Mouse (Mus musculus) megakaryocyte-erythroid progenitor cell, adult 5-6 weeks (primary cell): ENCODE results near the gene Zmiz1. TPM values are rescaled to one million over a fixed set of nuclear protein-coding genes. Genes with fewer than 3 reads are reported as not detected.

Experiments used
- ATAC-seq: replicated peaks from 2 replicates; pipeline ENCODE4 v1.8.0; 2016; ENCODE audit warnings: mild to moderate bottlenecking, inconsistent platforms; ENCODE audit not compliant: severe bottlenecking, poor library complexity, low FRiP score, low TSS enrichment
- total RNA-seq, 2 experiments: library from RNA; stranded (forward) in 1 of 2; stranded (reverse) in 1 of 2; fragments of 200-1000, 215-1000 nt in 1 of 2; fragments of >200 nt in 1 of 2; fragmentation: Nextera tagmentation in 1 of 2; gene quantifications; 2 replicates each; pipeline ENCODE4 v1.2.3; 2014 to 2017

The Zmiz1 gene
- total RNA-seq, 2 experiments from 2014 or later, result 12.6 to 51.3 TPM

DNA sequence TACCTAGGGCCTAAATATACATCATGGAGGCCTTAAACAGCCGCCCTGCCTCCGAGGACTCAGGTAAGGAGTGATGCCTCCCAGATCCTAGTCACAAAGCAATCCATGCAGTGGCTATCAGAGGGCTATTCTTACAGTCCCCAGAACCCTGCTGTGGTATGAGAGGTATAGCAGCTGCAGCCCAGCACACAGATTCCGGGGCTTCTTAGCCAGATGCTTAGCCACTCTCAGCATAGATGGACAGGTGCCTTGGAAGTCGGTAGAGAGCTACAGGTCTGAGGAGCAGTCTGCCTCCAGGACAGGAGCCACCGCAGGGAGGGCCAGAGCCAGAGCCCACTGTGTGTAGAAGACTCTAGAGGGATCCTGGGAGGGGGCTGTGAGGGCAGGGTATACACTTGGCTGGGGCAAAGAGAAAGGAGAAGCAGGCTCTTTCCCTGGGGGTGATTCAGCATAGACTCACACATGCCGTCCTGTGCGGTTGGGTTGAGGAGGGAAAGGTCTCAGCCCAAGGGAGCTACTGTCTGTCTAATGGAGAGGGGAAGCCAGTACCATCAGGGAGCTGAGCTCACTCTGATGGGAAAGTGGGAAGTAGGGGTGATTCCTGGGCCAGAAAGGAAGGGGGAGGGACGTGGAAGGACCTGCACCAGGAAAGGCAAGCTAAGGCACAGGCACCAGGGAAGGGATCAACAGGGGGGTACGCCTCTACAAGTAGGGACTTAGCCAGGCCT lies 27.9 kb downstream of the Zmiz1 start:
- no peak for ATAC-seq

DNA sequence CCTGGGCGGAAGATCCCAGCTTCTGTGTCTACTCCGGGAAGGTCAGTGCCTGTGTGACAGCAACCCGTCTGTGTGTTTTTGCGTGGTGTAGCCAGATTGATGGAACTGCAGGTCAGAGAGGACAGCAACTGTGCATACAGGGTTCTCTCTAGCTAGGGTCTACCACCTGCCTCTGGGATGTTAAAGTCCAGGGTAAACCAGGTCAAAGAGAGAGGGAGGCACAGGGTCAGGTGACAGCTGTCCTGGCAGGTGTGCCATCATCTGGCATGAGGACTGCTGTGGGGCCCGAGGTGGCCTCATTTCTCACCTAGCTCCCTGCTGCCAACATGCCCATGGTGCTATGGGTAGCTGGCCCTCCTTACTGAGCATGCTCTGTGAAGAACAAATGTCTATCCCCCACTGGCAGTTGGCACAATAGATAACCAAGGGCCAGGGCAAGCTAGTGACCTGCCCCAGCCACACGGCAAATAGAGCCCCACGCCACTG lies 28.5 kb downstream of the Zmiz1 start:
- ATAC-seq, result no peak

DNA sequence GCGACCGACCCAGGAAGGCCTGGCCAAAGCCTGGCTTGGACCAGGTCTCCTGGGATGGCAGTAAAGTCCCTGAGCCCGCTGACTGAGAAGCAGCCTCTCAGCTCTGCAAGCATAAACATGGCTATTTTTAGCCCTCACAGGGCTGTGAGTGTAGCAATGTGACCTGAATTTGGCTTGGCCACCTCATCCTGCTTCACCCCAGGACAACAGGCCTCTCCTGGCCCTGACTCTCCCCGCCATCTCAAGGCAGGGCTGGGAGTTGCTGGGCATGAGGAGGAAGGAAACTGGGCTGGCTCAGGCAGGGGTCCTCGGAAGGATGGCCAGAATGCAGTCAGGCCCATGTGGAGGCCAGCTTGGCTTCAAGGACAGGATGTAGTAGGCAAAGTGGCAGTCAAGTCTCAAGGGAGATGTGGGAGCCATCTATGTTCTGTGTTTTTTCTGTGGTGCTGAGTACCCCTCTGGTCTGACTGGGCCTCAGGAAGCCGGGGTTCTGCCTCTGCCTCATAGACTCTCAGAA lies 29.2 kb downstream of the Zmiz1 start:
- no peak for ATAC-seq

DNA sequence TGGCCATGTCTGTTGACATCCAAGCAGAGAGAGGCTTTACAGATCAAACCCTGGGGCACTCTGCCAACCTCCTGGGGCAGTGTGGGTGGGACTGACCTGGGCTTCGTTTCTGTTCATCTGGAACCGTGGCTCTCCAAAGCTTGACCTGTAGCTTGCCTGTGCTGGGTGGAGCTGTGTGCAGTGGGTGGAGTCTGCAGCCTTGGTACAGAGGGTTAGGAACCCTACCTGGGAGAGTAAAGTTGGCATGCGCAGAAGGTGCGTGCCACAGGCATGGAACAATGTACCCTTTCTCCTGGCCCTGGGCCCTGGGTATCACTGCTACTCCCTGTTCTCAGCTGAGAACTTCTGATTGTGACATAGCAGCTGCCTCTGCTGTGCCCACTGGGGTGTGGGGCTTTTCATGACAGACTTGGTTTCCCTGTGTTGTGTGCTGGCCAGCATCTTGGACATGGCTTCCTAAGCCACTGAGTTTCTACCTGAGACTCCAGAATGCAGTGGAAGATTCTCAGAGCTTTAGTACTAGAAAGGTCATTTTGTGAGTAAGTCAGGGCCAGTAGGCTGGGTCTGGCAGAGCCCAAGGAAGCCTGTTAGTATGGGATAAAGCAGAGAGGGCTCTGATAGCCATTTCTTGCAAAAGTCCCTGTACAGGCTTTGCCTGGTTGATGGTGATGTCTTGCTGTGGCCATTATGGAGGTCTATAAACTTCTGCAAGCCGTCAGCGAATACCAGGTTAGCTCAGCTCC lies 30.5 kb downstream of the Zmiz1 start:
- peak; percentile 25 for ATAC-seq

GRCm38 (mm10) chr14:25491961-25492360 lies 33.0 kb downstream of the Zmiz1 start:
- no peak for ATAC-seq

GRCm38 (mm10) chr14:25492567-25493279 lies 33.7 kb downstream of the Zmiz1 start:
- ATAC-seq, result peak; percentile 26; the same call in 1 of the 2 replicates

GRCm38 (mm10) chr14:25493301-25494241 lies 34.6 kb downstream of the Zmiz1 start:
- ATAC-seq, result no peak

GRCm38 (mm10) chr14:25494778-25495177 lies 35.8 kb downstream of the Zmiz1 start:
- ATAC-seq, result peak; percentile 58

DNA sequence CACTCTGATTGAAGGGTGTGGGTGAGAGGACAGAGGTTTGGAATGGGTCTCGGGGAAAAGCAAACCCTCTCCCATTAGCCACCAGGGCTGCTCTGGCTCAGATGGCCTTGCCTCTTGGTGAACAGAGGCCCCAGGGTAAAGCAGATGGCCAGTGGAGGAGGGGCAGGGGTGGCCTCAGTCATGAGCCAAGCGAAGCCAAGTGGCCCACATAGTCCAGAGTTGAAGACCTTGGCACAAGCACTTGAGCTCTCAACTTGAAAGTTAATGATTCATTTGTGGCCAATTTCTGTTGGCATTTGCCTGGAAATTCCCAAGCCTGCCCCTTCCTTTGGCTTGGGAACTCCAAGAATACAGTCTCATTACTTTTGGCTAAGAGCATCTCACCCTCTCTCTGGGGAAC lies 37.1 kb downstream of the Zmiz1 start:
- no peak for ATAC-seq

- ATAC-seq, result no peak
Observed at GRCm38 (mm10) chr14:25496989-25497388, 38.0 kb downstream of the Zmiz1 start.

DNA sequence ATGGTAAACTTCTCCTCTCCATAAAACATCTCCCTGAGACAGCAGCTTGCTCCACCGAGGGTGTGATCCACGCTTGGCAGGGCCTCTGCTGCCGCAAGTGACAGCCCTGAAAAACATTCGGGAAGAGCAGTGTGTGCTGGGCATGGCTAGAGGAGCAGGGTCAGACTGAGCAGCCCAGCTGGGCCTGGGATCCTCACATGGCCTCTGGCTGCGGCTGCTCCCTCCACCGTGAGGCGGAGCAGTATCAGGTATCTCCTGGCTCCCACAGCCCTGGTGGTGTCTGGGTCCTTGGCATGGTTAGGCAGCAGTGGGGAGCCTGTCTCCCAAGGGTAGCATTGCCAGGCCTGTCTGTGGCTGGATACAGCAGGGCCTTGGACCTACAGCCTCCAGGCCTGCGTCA lies 38.6 kb downstream of the Zmiz1 start:
- no peak for ATAC-seq

- no peak for ATAC-seq
Observed at GRCm38 (mm10) chr14:25498367-25498766, 39.4 kb downstream of the Zmiz1 start.

DNA sequence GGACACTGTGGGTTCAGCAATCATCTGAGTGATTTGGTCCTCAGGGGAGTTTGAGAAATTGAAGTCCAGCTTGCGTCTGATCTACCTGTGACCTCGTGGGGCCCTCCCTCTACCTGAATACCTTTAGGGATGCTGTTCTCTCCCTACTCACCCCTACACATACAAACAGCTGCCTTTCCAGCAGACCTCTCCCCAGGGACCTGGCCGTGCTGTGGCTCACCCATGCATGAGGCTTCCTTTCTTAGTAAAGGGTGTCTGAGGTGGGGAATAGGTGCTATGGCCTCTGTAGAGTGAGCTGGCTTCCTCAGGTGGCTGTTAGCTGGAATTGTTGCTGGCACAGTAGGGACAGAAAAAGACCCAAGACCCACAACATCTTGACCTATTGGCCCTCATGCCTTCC lies 40.5 kb downstream of the Zmiz1 start:
- ATAC-seq, result no peak

GRCm38 (mm10) chr14:25500511-25501120 lies 41.6 kb downstream of the Zmiz1 start:
- ATAC-seq, result peak; percentile 28; the same call in 1 of the 2 replicates

DNA sequence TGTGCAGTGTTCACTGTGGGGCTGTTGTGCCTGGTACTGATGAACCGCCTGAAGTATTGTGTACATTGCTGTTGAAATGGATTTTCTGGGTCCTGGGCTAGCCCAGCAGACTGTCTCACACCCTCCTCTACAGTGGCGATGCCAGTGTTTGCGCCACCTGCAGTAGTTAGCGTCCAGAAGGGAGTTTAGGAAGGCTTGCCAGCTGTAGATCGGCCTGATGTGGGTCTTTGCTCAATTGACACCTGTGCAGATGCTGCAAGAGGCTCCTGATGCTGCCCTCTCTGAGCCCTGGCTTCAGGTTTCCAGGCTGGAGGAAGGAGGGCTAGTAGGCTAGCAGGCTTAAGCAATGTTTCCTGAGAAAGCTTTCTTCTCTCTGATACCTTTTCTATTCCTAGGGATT lies 42.5 kb downstream of the Zmiz1 start:
- ATAC-seq, result no peak

DNA sequence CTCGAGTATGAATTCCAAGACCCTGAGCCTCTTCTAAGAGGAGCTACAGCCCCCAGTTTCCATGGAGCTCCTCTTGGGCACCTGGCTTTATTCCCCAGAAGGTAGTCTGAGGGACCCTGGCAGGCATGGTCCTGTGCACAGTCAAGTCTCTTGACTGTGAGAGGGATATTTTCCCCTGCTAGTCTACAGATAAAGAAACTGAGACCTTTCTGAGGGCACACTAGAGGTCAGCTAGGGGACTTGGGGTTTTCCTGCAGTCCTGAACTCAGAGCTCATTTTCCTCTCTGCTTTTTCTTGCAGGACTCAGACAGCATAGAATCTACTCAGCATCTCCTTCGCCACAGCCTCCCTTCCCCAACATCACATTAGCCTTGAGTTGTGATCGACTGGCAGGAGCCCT lies 43.4 kb downstream of the Zmiz1 start:
- no peak for ATAC-seq

- no peak for ATAC-seq
Observed at GRCm38 (mm10) chr14:25504241-25504640, 45.3 kb downstream of the Zmiz1 start.

GRCm38 (mm10) chr14:25505201-25505671 lies 46.3 kb downstream of the Zmiz1 start:
- no peak for ATAC-seq
